Mouse (Mus musculus) intestine, embryonic 14.5 days (tissue): ENCODE data around the gene Numbl. TPM values are rescaled to one million over a fixed set of nuclear protein-coding genes. Genes with fewer than 3 reads are reported as not detected.

ENCODE experiments used
- ATAC-seq: fragments of 200-750 bp; cut with Nextera tagmentation; replicated peaks from 2 replicates; pipeline ENCODE4 v1.8.0; 2017; ENCODE audit warnings: low read depth, moderate number of reproducible peaks, moderate TSS enrichment, moderate library complexity; ENCODE audit not compliant: low FRiP score, low TSS enrichment
- DNase-seq: peaks from one replicate; pipeline ENCODE4 v3.0.0-alpha.2; 2018; ENCODE audit warnings: low spot score
- H3K27ac ChIP-seq: fragments of 300-500 bp; sonication (generic); 2 replicates; pipeline ENCODE4 v1.5.1; 2014; ENCODE audit warnings: low read depth, mild to moderate bottlenecking, control low read depth
- H3K27me3 ChIP-seq: fragments of 300-500 bp; sonication (generic); replicated peaks from 2 replicates; pipeline ENCODE4 v1.6.1; 2014; ENCODE audit warnings: low read length, control low read depth; ENCODE audit not compliant: control insufficient read depth, insufficient read depth
- H3K36me3 ChIP-seq: fragments of 300-500 bp; sonication (generic); 2 replicates; pipeline ENCODE4 v1.6.1; 2014; ENCODE audit warnings: low read length, control low read depth; ENCODE audit not compliant: control insufficient read depth, insufficient read depth
- H3K4me1 ChIP-seq: fragments of 300-500 bp; sonication (generic); replicated peaks from 2 replicates; pipeline ENCODE4 v1.6.1; 2014; ENCODE audit warnings: low read length, control low read depth, mixed read lengths; ENCODE audit not compliant: control insufficient read depth, insufficient read depth
- H3K4me2 ChIP-seq: fragments of 300-500 bp; sonication (generic); 2 replicates; pipeline ENCODE4 v1.6.1; 2014; ENCODE audit warnings: low read length
- H3K4me3 ChIP-seq: fragments of 300-500 bp; sonication (generic); 2 replicates; pipeline ENCODE4 v1.5.1; 2014; ENCODE audit warnings: low read depth, low read length, control low read depth, mixed read lengths
- H3K9ac ChIP-seq: fragments of 300-500 bp; sonication (generic); 2 replicates; pipeline ENCODE4 v1.6.1; 2014; ENCODE audit warnings: mild to moderate bottlenecking, low read length
- H3K9me3 ChIP-seq: fragments of 300-500 bp; sonication (generic); 2 replicates; pipeline ENCODE4 v1.6.1; 2016; ENCODE audit warnings: low read length, control low read depth; ENCODE audit not compliant: control insufficient read depth
- WGBS: fragments of 180-500 bp; shearing (Covaris S2); extraction: QIAGEN DNeasy Blood & Tissue Kit; methylation state at CpG from one replicate; pipeline ENCODE4 v1.1.7; 2014; 5-methylcytosine and 5-hydroxymethylcytosine counted together
- polyA plus RNA-seq: library from polyadenylated mRNA; unstranded; fragments of >200 nt; fragmentation: Nextera tagmentation; extraction: Ambion mirVana; gene quantifications from 2 replicates; pipeline ENCODE4 v1.2.1, GENCODE M21; 2014

Numbl gene
- polyA plus RNA-seq, 1 experiment from 2014 or later, result 11.0 TPM

GRCm38 (mm10) chr7:27273739-27274351 is 15.6 kb downstream of the Numbl start:
- no peak overlapping the region for H3K27ac ChIP-seq
- H3K4me3 ChIP-seq, result no peak overlapping the region
- H3K9me3 ChIP-seq, result 0 out of 2 replicates have a peak, but pooled peaks cover 2% of the 10 kb centered on the region
- no peak overlapping the region for H3K9ac ChIP-seq
- no peaks in the 10 kb centered on the region for H3K27me3 ChIP-seq
- peaks cover 77% of the 10 kb centered on the region for H3K36me3 ChIP-seq
- ATAC-seq, result 0 out of 2 replicates have a peak, but pooled peaks have one; percentile 7
- H3K4me1 ChIP-seq, result no peaks in the 10 kb centered on the region
- WGBS, result 45% methylated on average over 32 of the region's 32 CpGs
- DNase-seq, result no peak
- no peak overlapping the region for H3K4me2 ChIP-seq

- Histone ChIP-seq H3K27me3 (no peaks in the 10 kb centered on the region), H3K36me3 (peaks cover 75% of the 10 kb centered on the region), H3K4me3 (no peak overlapping the region), H3K4me2 (no peak overlapping the region), H3K4me1 (no peaks in the 10 kb centered on the region), H3K27ac (no peak overlapping the region), H3K9ac (no peak overlapping the region), H3K9me3 (0 out of 2 replicates have a peak, but pooled peaks cover 2% of the 10 kb centered on the region)
- WGBS, result 84% methylated on average over 4 of the region's 4 CpGs
- DNase-seq (no peak), ATAC-seq (no peak)
These were observed 16.7 kb downstream of the Numbl start for GRCm38 (mm10) chr7:27274916-27275315.

- Histone ChIP-seq H3K27me3 (no peaks in the 10 kb centered on the region), H3K9ac (no peak overlapping the region), H3K4me3 (no peak overlapping the region), H3K9me3 (0 out of 2 replicates have a peak, but pooled peaks cover 2% of the 10 kb centered on the region), H3K4me1 (no peaks in the 10 kb centered on the region), H3K27ac (no peak overlapping the region), H3K4me2 (no peak overlapping the region), H3K36me3 (peaks cover 79% of the 10 kb centered on the region)
- ATAC-seq (0 out of 2 replicates have a peak, but pooled peaks have one; percentile 21), DNase-seq (no peak)
- 56% methylated on average over 7 of the region's 7 CpGs for WGBS
These were observed 17.8 kb downstream of the Numbl start for GRCm38 (mm10) chr7:27276021-27276420.

- Histone ChIP-seq H3K4me3 (no peak overlapping the region), H3K4me2 (no peak overlapping the region), H3K36me3 (peaks cover 75% of the 10 kb centered on the region), H3K27ac (no peak overlapping the region), H3K4me1 (no peaks in the 10 kb centered on the region), H3K9ac (no peak overlapping the region), H3K9me3 (no peaks in the 10 kb centered on the region), H3K27me3 (no peaks in the 10 kb centered on the region)
- 88% methylated on average over 3 of the region's 3 CpGs for WGBS
- DNase-seq (no peak), ATAC-seq (no peak)
These were observed 19.0 kb downstream of the Numbl start for GRCm38 (mm10) chr7:27277191-27277590.

- no peak overlapping the region for H3K4me3 ChIP-seq
- H3K27ac ChIP-seq, result peak overlapping the region; percentile 29; the same call in 1 of the 2 replicates
- no peaks in the 10 kb centered on the region for H3K9me3 ChIP-seq
- DNase-seq, result no peak
- ATAC-seq, result 0 out of 2 replicates have a peak, but pooled peaks have one; percentile 44
- H3K4me1 ChIP-seq, result peaks cover 11% of the 10 kb centered on the region
- H3K4me2 ChIP-seq, result no peak overlapping the region
- 65% methylated on average over 13 of the region's 13 CpGs for WGBS
- no peak overlapping the region for H3K9ac ChIP-seq
- peaks cover 45% of the 10 kb centered on the region for H3K36me3 ChIP-seq
- 0 out of 2 replicates have a peak, but pooled peaks cover 4% of the 10 kb centered on the region for H3K27me3 ChIP-seq
These were observed 23.5 kb downstream of the Numbl start for GRCm38 (mm10) chr7:27281717-27282116.

GRCm38 (mm10) chr7:27282225-27282624 is 24.0 kb downstream of the Numbl start:
- H3K27ac ChIP-seq, result no peak overlapping the region
- no peak overlapping the region for H3K9ac ChIP-seq
- DNase-seq (no peak), ATAC-seq (no peak)
- peaks cover 40% of the 10 kb centered on the region for H3K36me3 ChIP-seq
- WGBS, result 64% methylated on average over 4 of the region's 4 CpGs
- H3K27me3 ChIP-seq, result 0 out of 2 replicates have a peak, but pooled peaks cover 4% of the 10 kb centered on the region
- H3K4me1 ChIP-seq, result peaks cover 11% of the 10 kb centered on the region
- no peak overlapping the region for H3K4me3 ChIP-seq
- no peak overlapping the region for H3K4me2 ChIP-seq
- H3K9me3 ChIP-seq, result no peaks in the 10 kb centered on the region

- Histone ChIP-seq H3K9me3 (no peaks in the 10 kb centered on the region), H3K27me3 (0 out of 2 replicates have a peak, but pooled peaks cover 4% of the 10 kb centered on the region), H3K27ac (0 out of 2 replicates have a peak overlapping the region, but pooled peaks have one; percentile 22), H3K9ac (peak overlapping the region; percentile 27; the same call in 1 of the 2 replicates), H3K4me2 (peak overlapping the region; percentile 37), H3K4me3 (0 out of 2 replicates have a peak overlapping the region, but pooled peaks have one; percentile 6), H3K4me1 (peaks cover 11% of the 10 kb centered on the region), H3K36me3 (peaks cover 15% of the 10 kb centered on the region)
- peak; percentile 64 for DNase-seq
- WGBS, result 2% methylated on average over 28 of the region's 28 CpGs
- ATAC-seq, result peak; percentile 45
These were observed 26.8 kb downstream of the Numbl start for GRCm38 (mm10) chr7:27284865-27285697.

GRCm38 (mm10) chr7:27285698-27286066 is 27.4 kb downstream of the Numbl start:
- 8% methylated on average over 8 of the region's 8 CpGs for WGBS
- Histone ChIP-seq H3K4me2 (peak overlapping the region; percentile 37), H3K4me3 (no peak overlapping the region), H3K27me3 (0 out of 2 replicates have a peak, but pooled peaks cover 4% of the 10 kb centered on the region), H3K36me3 (peaks cover 10% of the 10 kb centered on the region), H3K9ac (no peak overlapping the region), H3K4me1 (peaks cover 11% of the 10 kb centered on the region), H3K9me3 (no peaks in the 10 kb centered on the region), H3K27ac (no peak overlapping the region)
- peak; percentile 80 for DNase-seq
- ATAC-seq, result peak; percentile 45; the same call in 1 of the 2 replicates
